Mouse (Mus musculus) midbrain, embryonic 14.5 days (tissue): ENCODE measurements at regions not wholly inside any gene's neighbourhood (a gene's known extent, or its start where the extent isn't known, plus 50 kb on each side); places are given as distances from the start of the nearest gene placed in this dataset.

Experiments used
- ATAC-seq: fragments of 200-750 bp; cut with Nextera tagmentation; 2 replicates; pipeline ENCODE4 v1.8.0; 2017; ENCODE audit warnings: moderate number of reproducible peaks, moderate library complexity; ENCODE audit not compliant: low FRiP score, low TSS enrichment
- DNase-seq: peaks from one replicate; pipeline ENCODE4 v3.0.0-alpha.2; 2015
- H3K27ac ChIP-seq: fragments of 300-500 bp; sonication (generic); replicated peaks from 2 replicates; pipeline ENCODE4 v1.5.1; 2014; ENCODE audit warnings: mild to moderate bottlenecking, low read depth, low read length, moderate library complexity
- H3K27me3 ChIP-seq: fragments of 300-500 bp; sonication (generic); 2 replicates; pipeline ENCODE4 v1.6.1; 2014; ENCODE audit warnings: low read length, control low read depth, mixed read lengths; ENCODE audit not compliant: control insufficient read depth, insufficient read depth
- H3K36me3 ChIP-seq: fragments of 300-500 bp; sonication (generic); 2 replicates; pipeline ENCODE4 v1.6.1; 2014; ENCODE audit warnings: low read length, control low read depth; ENCODE audit not compliant: control insufficient read depth, insufficient read depth
- H3K4me1 ChIP-seq: fragments of 300-500 bp; sonication (generic); 2 replicates; pipeline ENCODE4 v1.6.1; 2014; ENCODE audit warnings: mild to moderate bottlenecking, antibody characterized with exemption, low read length, control low read depth; ENCODE audit not compliant: control insufficient read depth, insufficient read depth
- H3K4me2 ChIP-seq: fragments of 300-500 bp; sonication (generic); 2 replicates; pipeline ENCODE4 v1.6.1; 2014; ENCODE audit warnings: mild to moderate bottlenecking, low read length, moderate library complexity
- H3K4me3 ChIP-seq: fragments of 300-500 bp; sonication (generic); replicated peaks from 2 replicates; pipeline ENCODE4 v1.5.1; 2014; ENCODE audit warnings: low read depth, low read length
- H3K9ac ChIP-seq: fragments of 300-500 bp; sonication (generic); replicated peaks from 2 replicates; pipeline ENCODE4 v1.6.1; 2014; ENCODE audit warnings: mild to moderate bottlenecking, low read length, moderate library complexity
- H3K9me3 ChIP-seq: fragments of 300-500 bp; sonication (generic); 2 replicates; pipeline ENCODE4 v1.6.1; 2016; ENCODE audit warnings: low read length, control low read depth, mixed read lengths; ENCODE audit not compliant: control insufficient read depth
- WGBS: fragments of 180-500 bp; shearing (Covaris S2); extraction: QIAGEN DNeasy Blood & Tissue Kit; methylation state at CpG from one replicate; pipeline ENCODE4 v1.1.7; 2014; 5-methylcytosine and 5-hydroxymethylcytosine counted together

DNA sequence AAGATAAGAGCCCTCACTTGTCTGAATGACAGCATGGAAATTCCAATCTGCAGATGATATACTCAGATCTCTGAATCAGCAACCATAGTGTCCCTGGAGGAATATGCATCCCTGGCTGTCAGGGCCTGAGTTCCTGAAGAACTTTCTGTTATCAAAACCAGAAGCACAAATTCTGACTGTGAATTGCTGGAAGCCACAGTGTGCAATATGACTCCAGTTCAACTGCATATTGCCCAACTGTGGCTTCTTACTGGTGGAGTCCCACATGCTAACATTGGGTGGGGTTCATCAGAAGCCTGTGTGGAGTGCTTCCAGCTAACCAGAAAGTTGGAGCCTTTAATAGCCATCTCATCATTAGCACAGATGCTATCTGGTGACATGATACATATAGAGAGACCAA lies 103.6 kb downstream of the Cops8 start:
- ATAC-seq = no peak
- Histone ChIP-seq H3K9me3 (no peaks in the 10 kb centered on the region), H3K4me3 (no peak overlapping the region), H3K36me3 (no peaks in the 10 kb centered on the region), H3K27ac (no peak overlapping the region), H3K4me2 (no peak overlapping the region), H3K4me1 (no peaks in the 10 kb centered on the region), H3K27me3 (no peaks in the 10 kb centered on the region), H3K9ac (no peak overlapping the region)
- no peak for DNase-seq

GRCm38 (mm10) chr1:90709761-90710160 lies 107.0 kb downstream of the Cops8 start:
- H3K36me3 ChIP-seq = no peaks in the 10 kb centered on the region
- no peaks in the 10 kb centered on the region for H3K4me1 ChIP-seq
- ATAC-seq = no peak
- H3K9me3 ChIP-seq = no peaks in the 10 kb centered on the region
- no peak overlapping the region for H3K4me2 ChIP-seq
- DNase-seq = no peak
- no peaks in the 10 kb centered on the region for H3K27me3 ChIP-seq
- 82% methylated on average over 3 of the region's 3 CpGs for WGBS
- H3K9ac ChIP-seq = no peak overlapping the region
- no peak overlapping the region for H3K27ac ChIP-seq
- H3K4me3 ChIP-seq = no peak overlapping the region

- no peaks in the 10 kb centered on the region for H3K36me3 ChIP-seq
- H3K4me1 ChIP-seq = no peaks in the 10 kb centered on the region
- DNase-seq = no peak
- no peaks in the 10 kb centered on the region for H3K9me3 ChIP-seq
- no peak overlapping the region for H3K9ac ChIP-seq
- H3K4me2 ChIP-seq = no peak overlapping the region
- H3K27me3 ChIP-seq = no peaks in the 10 kb centered on the region
- H3K27ac ChIP-seq = no peak overlapping the region
- no peak for ATAC-seq
- 86% methylated on average over 3 of the region's 3 CpGs for WGBS
- H3K4me3 ChIP-seq = no peak overlapping the region
These were observed 107.8 kb downstream of the Cops8 start for GRCm38 (mm10) chr1:90710566-90710965.

- no peak overlapping the region for H3K4me3 ChIP-seq
- no peaks in the 10 kb centered on the region for H3K4me1 ChIP-seq
- DNase-seq (no peak), ATAC-seq (no peak)
- H3K4me2 ChIP-seq = no peak overlapping the region
- no peaks in the 10 kb centered on the region for H3K9me3 ChIP-seq
- 90% methylated on average over 8 of the region's 8 CpGs for WGBS
- no peaks in the 10 kb centered on the region for H3K27me3 ChIP-seq
- no peak overlapping the region for H3K27ac ChIP-seq
- no peak overlapping the region for H3K9ac ChIP-seq
- H3K36me3 ChIP-seq = no peaks in the 10 kb centered on the region
These were observed 108.3 kb downstream of the Cops8 start for GRCm38 (mm10) chr1:90711103-90711502.
